Mouse (Mus musculus): ENCODE data around the gene Fgf9. TPM values are rescaled to one million over a fixed set of nuclear protein-coding genes. Genes with fewer than 3 reads are reported as not detected.

The Fgf9 gene
- total and polyA plus RNA-seq, 3 experiments = 0.01 TPM; not detected in 2

- DNase-seq (ENCODE audit: low read depth, low spot score) = no peak
- Histone ChIP-seq H3K4me1 (ENCODE audit: control insufficient read depth in 1 of 2, insufficient read depth in 2 of 2, low read length in 2 of 2) (no peaks in the 10 kb centered on the region), H3K27ac (ENCODE audit: control insufficient read depth, low read depth, low read length) (no peak overlapping the region), H3K79me2 (ENCODE audit: control insufficient read depth, insufficient read depth, low read length, poor library complexity) (no peaks in the 10 kb centered on the region), H3K4me3 (ENCODE audit: control insufficient read depth in 1 of 2, insufficient read depth in 1 of 2, low read depth in 2 of 2, low read length in 2 of 2) (no peak overlapping the region), H3K9me3 (replicated peaks; ENCODE audit: insufficient read depth, low read length) (no peaks in the 10 kb centered on the region), H3K36me3 (ENCODE audit: control insufficient read depth in 1 of 2, insufficient read depth in 2 of 2, low read length in 2 of 2) (no peaks in the 10 kb centered on the region), H3K9ac (ENCODE audit: control insufficient read depth, low read depth, low read length, poor library complexity, severe bottlenecking) (no peak overlapping the region), H3K27me3 (ENCODE audit: control insufficient read depth in 1 of 2, insufficient read depth in 2 of 2, low read length in 2 of 2) (no peaks in the 10 kb centered on the region)
- TF ChIP-seq EP300 (IDR thresholded peaks at IDR 0.05; ENCODE audit: low read depth in 1 of 2, low read length in 2 of 2) = no peak
- TF ChIP-seq USF1 (IDR thresholded peaks at IDR 0.05; ENCODE audit: low read depth, low read length) = no peak
- TF ChIP-seq NRF1 (IDR thresholded peaks at IDR 0.05; ENCODE audit: insufficient read depth, low read depth, low read length, poor library complexity, severe bottlenecking) = no peak
- TF ChIP-seq CHD2 (IDR thresholded peaks at IDR 0.05; ENCODE audit: low read length) = no peak
- no peak for TF ChIP-seq CHD1 (IDR thresholded peaks at IDR 0.05; ENCODE audit: low read depth, low read length)
These were observed 79.5 kb downstream of the Fgf9 start for GRCm38 (mm10) chr14:58149637-58150470.

GRCm38 (mm10) chr14:58150471-58150855 lies 80.1 kb downstream of the Fgf9 start:
- Histone ChIP-seq H3K27me3 (ENCODE audit: control insufficient read depth in 1 of 2, insufficient read depth in 2 of 2, low read length in 2 of 2) (no peaks in the 10 kb centered on the region), H3K4me1 (ENCODE audit: control insufficient read depth in 1 of 2, insufficient read depth in 2 of 2, low read length in 2 of 2) (no peaks in the 10 kb centered on the region), H3K36me3 (ENCODE audit: control insufficient read depth in 1 of 2, insufficient read depth in 2 of 2, low read length in 2 of 2) (no peaks in the 10 kb centered on the region), H3K4me3 (ENCODE audit: control insufficient read depth in 1 of 2, insufficient read depth in 1 of 2, low read depth in 2 of 2, low read length in 2 of 2) (no peak overlapping the region), H3K79me2 (ENCODE audit: control insufficient read depth, insufficient read depth, low read length, poor library complexity) (no peaks in the 10 kb centered on the region), H3K9me3 (replicated peaks; ENCODE audit: insufficient read depth, low read length) (no peaks in the 10 kb centered on the region), H3K27ac (ENCODE audit: control insufficient read depth, low read depth, low read length) (no peak overlapping the region), H3K9ac (ENCODE audit: control insufficient read depth, low read depth, low read length, poor library complexity, severe bottlenecking) (no peak overlapping the region)
- TF ChIP-seq RAD21 (IDR thresholded peaks at IDR 0.05; ENCODE audit: low read depth, low read length) = no peak
- no peak for TF ChIP-seq CHD2 (IDR thresholded peaks at IDR 0.05; ENCODE audit: low read length)
- TF ChIP-seq SMC3 (IDR thresholded peaks at IDR 0.05; ENCODE audit: low read depth, low read length) = no peak
- TF ChIP-seq UBTF (IDR thresholded peaks at IDR 0.05; ENCODE audit: borderline replicate concordance, insufficient read depth, low read depth, low read length) = no peak
- no peak for TF ChIP-seq MYC (IDR thresholded peaks at IDR 0.05; ENCODE audit: low read depth, low read length)
- TF ChIP-seq MYB (IDR thresholded peaks at IDR 0.05; ENCODE audit: low read depth, low read length) = no peak
- no peak for TF ChIP-seq MEF2A (IDR thresholded peaks at IDR 0.05; ENCODE audit: extremely low read depth, insufficient replicate concordance, low read depth, low read length, poor library complexity, severe bottlenecking)
- no peak for TF ChIP-seq MAX (IDR thresholded peaks at IDR 0.05; ENCODE audit: low read length)
- no peak for TF ChIP-seq USF2 (IDR thresholded peaks at IDR 0.05; ENCODE audit: borderline replicate concordance in 1 of 2, insufficient read depth in 1 of 2, low read depth in 1 of 2, low read length in 2 of 2)
- no peak for TF ChIP-seq GATA1 (IDR thresholded peaks at IDR 0.05; ENCODE audit: low read depth, low read length)
- TF ChIP-seq HCFC1 (IDR thresholded peaks at IDR 0.05; ENCODE audit: low read depth, low read length) = no peak
- TF ChIP-seq CTCF (IDR thresholded peaks at IDR 0.05 in 2 of 3, conservative IDR thresholded peaks at IDR 0.05 in 1 of 3; ENCODE audit: control insufficient read depth in 1 of 3, insufficient read depth in 1 of 3, low read depth in 2 of 3, low read length in 3 of 3, poor library complexity in 1 of 3, severe bottlenecking in 1 of 3) = no peak
- no peak for TF ChIP-seq NELFE (IDR thresholded peaks at IDR 0.05; ENCODE audit: low read depth, low read length)
- no peak for TF ChIP-seq SIN3A (IDR thresholded peaks at IDR 0.05; ENCODE audit: low read length)
- no peak for DNase-seq (ENCODE audit: low read depth, low spot score)

Data from MEL (cell line).